Mouse (Mus musculus) embryonic facial prominence, embryonic 12.5 days (tissue): Measurements from ENCODE around the gene Taar7b. TPM values are rescaled to one million over a fixed set of nuclear protein-coding genes. Genes with fewer than 3 reads are reported as not detected.

ENCODE experiments used
- ATAC-seq: fragments of 200-750 bp; cut with Nextera tagmentation; 2 replicates; pipeline ENCODE4 v1.8.0; 2017; ENCODE audit not compliant: insufficient number of reproducible peaks, insufficient read depth, low FRiP score, low TSS enrichment
- H3K27ac ChIP-seq: fragments of 300-500 bp; sonication (generic); 2 replicates; pipeline ENCODE4 v1.5.1; 2016; ENCODE audit warnings: mild to moderate bottlenecking
- H3K27me3 ChIP-seq: fragments of 300-500 bp; sonication (generic); 2 replicates; pipeline ENCODE4 v1.6.1; 2016; ENCODE audit warnings: mild to moderate bottlenecking, moderate library complexity
- H3K36me3 ChIP-seq: fragments of 300-500 bp; sonication (generic); 2 replicates; pipeline ENCODE4 v1.6.1; 2016; ENCODE audit warnings: mild to moderate bottlenecking
- H3K4me1 ChIP-seq: fragments of 300-500 bp; sonication (generic); 2 replicates; pipeline ENCODE4 v1.6.1; 2016
- H3K4me2 ChIP-seq: fragments of 300-500 bp; sonication (generic); replicated peaks from 2 replicates; pipeline ENCODE4 v1.6.1; 2016; ENCODE audit warnings: mild to moderate bottlenecking, moderate library complexity
- H3K4me3 ChIP-seq: fragments of 300-500 bp; sonication (generic); 2 replicates; pipeline ENCODE4 v1.5.1; 2016; ENCODE audit warnings: mild to moderate bottlenecking
- H3K9ac ChIP-seq: fragments of 300-500 bp; sonication (generic); 2 replicates; pipeline ENCODE4 v1.6.1; 2016; ENCODE audit warnings: mild to moderate bottlenecking, moderate library complexity
- H3K9me3 ChIP-seq: fragments of 300-500 bp; sonication (generic); 2 replicates; pipeline ENCODE4 v1.6.1; 2016; ENCODE audit warnings: mild to moderate bottlenecking, moderate library complexity
- WGBS: fragments of 180-500 bp; shearing (Covaris S2); methylation state at CpG from one replicate; pipeline ENCODE4 v1.1.7; 2016; 5-methylcytosine and 5-hydroxymethylcytosine counted together
- polyA plus RNA-seq: library from polyadenylated mRNA; unstranded; fragments of >200 nt; fragmentation: Nextera tagmentation; extraction: Ambion mirVana; gene quantifications from 2 replicates; pipeline ENCODE4 v1.2.1, GENCODE M21; 2016

Gene Taar7b
- polyA plus RNA-seq, 1 experiment from 2014 or later = not detected

DNA sequence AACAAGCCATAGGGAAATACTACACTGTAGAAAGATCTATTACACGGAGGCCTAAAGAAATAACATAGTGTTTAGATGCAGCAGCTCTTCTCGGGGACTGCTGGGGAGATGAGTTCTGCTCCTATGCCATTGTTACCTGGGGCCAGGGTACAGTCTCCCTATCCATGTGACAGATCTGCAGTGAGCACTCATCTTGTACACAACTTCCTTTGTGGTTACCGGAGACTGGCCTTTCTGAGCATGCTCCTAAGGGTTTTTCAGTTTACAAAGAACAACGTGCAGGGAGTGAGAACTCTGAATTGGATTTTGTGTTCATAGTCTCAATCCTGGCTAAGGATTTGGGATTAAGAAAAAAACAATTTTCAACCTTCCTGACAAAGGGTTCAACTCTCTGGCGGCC, 13.3 kb upstream of the Taar7b start:
- no peak overlapping the region for H3K9ac ChIP-seq
- no peak overlapping the region for H3K4me2 ChIP-seq
- H3K27ac ChIP-seq = no peak overlapping the region
- 75% methylated on average over 5 of the region's 5 CpGs for WGBS
- no peak for ATAC-seq
- no peaks in the 10 kb centered on the region for H3K4me1 ChIP-seq
- H3K36me3 ChIP-seq = no peaks in the 10 kb centered on the region
- no peak overlapping the region for H3K4me3 ChIP-seq
- no peaks in the 10 kb centered on the region for H3K9me3 ChIP-seq
- no peaks in the 10 kb centered on the region for H3K27me3 ChIP-seq

DNA sequence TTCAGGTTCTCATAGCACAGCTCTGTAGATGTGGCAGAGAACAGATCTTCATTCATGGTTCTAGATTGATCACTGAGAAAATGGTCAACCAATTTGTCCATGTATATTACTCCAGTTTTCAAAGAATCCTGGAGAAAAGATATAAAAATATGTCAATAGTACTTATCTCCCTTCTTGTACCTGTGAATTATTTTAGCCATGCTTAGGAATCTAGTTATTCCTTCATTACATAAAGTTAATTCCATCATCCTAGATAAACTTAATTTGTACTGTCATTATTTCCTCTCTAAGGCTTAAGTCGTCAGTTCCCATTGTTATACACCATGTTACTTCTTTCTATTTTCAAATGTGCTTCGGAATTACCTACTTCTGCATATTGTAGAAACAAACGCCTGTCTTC, 6.4 kb upstream of the Taar7b start, which contains the start of gene Taar7a:
Gene Taar7a, minus strand, starts transcription at position 101 of the 400 bp plus-strand sequence.
- no peak within 1 kb of the TSS for H3K27ac ChIP-seq
- H3K4me2 ChIP-seq = no peak within 1 kb of the TSS
- H3K36me3 ChIP-seq = no peaks in the 10 kb centered on the region
- H3K9me3 ChIP-seq = no peaks in the 10 kb centered on the region
- no peaks in the 10 kb centered on the region for H3K4me1 ChIP-seq
- no peak within 1 kb of the TSS for H3K9ac ChIP-seq
- H3K27me3 ChIP-seq = no peaks in the 10 kb centered on the region
- no peak within 1 kb of the TSS for H3K4me3 ChIP-seq
- no peak for ATAC-seq
- 90% methylated on average over 3 of the region's 3 CpGs for WGBS

DNA sequence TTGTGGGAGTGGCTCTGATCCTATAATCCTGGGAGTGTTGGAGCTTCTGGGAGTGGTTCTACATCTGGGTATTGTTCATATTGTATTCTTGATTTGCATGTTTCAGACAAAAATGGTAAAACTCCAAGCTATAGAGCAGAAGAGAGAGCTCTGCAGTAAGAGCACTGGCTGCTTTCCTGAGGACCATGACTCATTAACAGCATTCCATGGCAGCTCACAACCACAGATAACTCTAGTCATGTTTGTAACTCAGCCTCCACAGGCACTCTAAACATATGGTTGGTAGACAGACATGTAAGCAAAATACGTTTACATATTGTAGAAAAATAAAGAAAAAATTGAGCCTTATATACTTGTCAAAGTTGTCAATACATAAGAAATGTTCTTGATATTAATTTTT, 6.7 kb downstream of the Taar7b start:
- H3K4me1 ChIP-seq = no peaks in the 10 kb centered on the region
- no peak overlapping the region for H3K27ac ChIP-seq
- H3K27me3 ChIP-seq = no peaks in the 10 kb centered on the region
- H3K9ac ChIP-seq = no peak overlapping the region
- no peaks in the 10 kb centered on the region for H3K36me3 ChIP-seq
- H3K9me3 ChIP-seq = no peaks in the 10 kb centered on the region
- ATAC-seq = no peak
- WGBS = 68% methylated on average over 1 of the region's 1 CpGs
- no peak overlapping the region for H3K4me2 ChIP-seq
- no peak overlapping the region for H3K4me3 ChIP-seq

DNA sequence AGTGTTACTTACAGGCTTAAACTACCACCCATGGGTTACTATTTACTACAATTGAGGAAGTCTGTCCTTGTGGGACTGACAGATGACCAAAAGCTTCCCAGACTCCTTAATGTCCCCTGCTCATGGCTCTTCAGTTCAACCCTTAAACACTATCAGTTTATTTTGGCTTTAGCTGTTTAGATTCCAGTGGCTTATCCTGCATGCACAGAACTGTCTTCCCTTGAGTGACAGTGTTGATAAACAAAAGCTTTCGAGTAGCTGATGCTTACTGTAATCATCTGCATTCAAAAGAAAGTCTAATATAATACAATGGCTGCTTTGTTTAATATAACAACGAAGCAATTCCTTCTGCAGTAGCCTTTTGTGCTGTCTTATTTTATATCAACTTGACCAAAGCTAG, 7.3 kb downstream of the Taar7b start:
- Histone ChIP-seq H3K27ac (no peak overlapping the region), H3K27me3 (no peaks in the 10 kb centered on the region), H3K9me3 (no peaks in the 10 kb centered on the region), H3K4me2 (no peak overlapping the region), H3K4me1 (no peaks in the 10 kb centered on the region), H3K36me3 (no peaks in the 10 kb centered on the region), H3K9ac (no peak overlapping the region), H3K4me3 (no peak overlapping the region)
- no peak for ATAC-seq
- 48% methylated on average over 2 of the region's 2 CpGs for WGBS

DNA sequence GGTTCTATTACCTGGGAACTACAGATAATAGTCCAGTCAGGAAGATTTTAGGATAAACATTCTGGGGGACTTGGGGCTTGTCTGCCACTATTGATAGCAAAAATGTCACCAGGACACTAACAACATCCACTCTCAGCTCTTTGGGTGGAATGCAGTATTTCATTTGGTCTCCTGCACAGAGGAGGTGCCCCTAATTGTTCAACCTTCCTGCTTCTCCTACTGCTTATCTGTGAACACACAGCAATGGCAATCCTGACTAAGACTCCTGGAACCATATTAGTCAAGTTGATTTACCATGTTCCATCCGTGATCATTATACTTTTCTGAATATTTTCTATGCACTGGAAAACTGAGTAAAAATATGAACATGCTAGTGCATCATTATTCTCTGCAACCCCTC, 8.4 kb downstream of the Taar7b start:
- Histone ChIP-seq H3K4me1 (no peaks in the 10 kb centered on the region), H3K4me2 (no peak overlapping the region), H3K4me3 (no peak overlapping the region), H3K27ac (no peak overlapping the region), H3K36me3 (no peaks in the 10 kb centered on the region), H3K9me3 (no peaks in the 10 kb centered on the region), H3K9ac (no peak overlapping the region), H3K27me3 (no peaks in the 10 kb centered on the region)
- ATAC-seq = no peak
- 84% methylated on average over 1 of the region's 1 CpGs for WGBS

DNA sequence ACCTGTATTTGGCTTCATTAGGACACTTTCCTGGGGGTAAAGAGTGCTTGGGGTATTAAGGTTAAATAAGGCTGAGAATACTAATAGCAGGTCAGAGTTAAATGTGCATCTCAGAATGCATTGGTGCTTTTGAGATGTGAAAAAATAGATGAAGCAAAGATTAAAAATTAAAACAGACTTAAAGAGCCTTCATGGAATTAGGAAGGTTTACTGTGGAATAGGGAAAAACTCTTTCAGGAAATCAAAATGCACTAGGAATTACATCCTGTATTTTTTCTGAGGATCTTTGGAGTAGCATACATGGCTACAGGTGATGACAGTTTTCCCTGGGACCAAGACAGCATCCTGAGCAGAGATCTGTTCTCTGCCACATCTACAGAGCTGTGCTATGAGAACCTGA, 27.2 kb downstream of the Taar7b start, which contains the start of gene Taar7d:
Gene Taar7d, plus strand, starts transcription at position 301 of the 400 bp plus-strand sequence.
- no peak within 1 kb of the TSS for H3K4me3 ChIP-seq
- no peaks in the 10 kb centered on the region for H3K4me1 ChIP-seq
- no peaks in the 10 kb centered on the region for H3K36me3 ChIP-seq
- H3K27me3 ChIP-seq = no peaks in the 10 kb centered on the region
- no peak within 1 kb of the TSS for H3K9ac ChIP-seq
- no peak within 1 kb of the TSS for H3K4me2 ChIP-seq
- no peaks in the 10 kb centered on the region for H3K9me3 ChIP-seq
- no peak within 1 kb of the TSS for H3K27ac ChIP-seq
- ATAC-seq = no peak

DNA sequence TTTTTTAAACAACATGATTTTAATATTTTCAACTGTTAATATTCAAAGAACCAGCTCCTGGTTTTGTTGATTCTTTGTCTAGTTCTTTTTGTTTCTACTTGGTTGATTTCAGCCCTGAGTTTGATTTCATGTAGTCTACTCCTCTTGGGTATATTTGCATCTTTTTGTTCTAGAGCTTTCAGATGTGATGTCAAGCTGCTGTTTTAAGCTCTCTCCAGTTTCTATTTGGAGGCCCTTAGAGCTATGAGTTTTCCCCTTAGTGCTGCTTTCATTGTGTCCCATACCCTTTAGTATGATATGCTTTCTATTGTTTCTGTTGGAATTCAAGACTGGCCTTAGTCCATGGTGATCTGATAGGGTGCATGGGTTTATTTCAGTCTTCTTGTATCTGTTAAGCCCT, 31.6 kb downstream of the Taar7b start:
- no peak overlapping the region for H3K4me2 ChIP-seq
- H3K27ac ChIP-seq = no peak overlapping the region

DNA sequence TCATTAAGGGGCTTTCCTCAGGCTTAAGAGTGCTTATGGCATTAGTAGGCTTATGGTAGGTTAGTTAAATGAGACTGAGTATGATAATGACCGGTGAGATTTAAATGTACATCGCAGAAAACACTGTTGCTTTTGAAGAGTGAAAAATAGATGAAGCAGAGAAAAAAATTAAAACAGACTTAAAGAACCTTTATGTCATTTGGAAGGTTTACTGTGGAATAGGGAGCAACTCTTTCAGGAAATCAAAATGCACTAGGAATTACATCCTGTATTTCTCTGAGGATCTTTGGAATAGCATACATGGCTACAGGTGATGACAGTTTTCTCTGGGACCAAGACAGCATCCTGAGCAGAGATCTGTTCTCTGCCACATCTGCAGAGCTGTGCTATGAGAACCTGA, 37.6 kb downstream of the Taar7b start, which contains the start of gene Taar7e:
Gene Taar7e, plus strand, starts transcription at position 301 of the 400 bp plus-strand sequence.
- H3K27me3 ChIP-seq = no peaks in the 10 kb centered on the region
- H3K4me1 ChIP-seq = no peaks in the 10 kb centered on the region
- H3K9me3 ChIP-seq = no peaks in the 10 kb centered on the region
- H3K9ac ChIP-seq = no peak within 1 kb of the TSS
- H3K27ac ChIP-seq = no peak within 1 kb of the TSS
- no peak within 1 kb of the TSS for H3K4me3 ChIP-seq
- no peak within 1 kb of the TSS for H3K4me2 ChIP-seq
- no peaks in the 10 kb centered on the region for H3K36me3 ChIP-seq
- no peak for ATAC-seq
- whole genome bisulfite sequencing = 85% methylated on average over 2 of the region's 2 CpGs

More for the DNA sequence above, 31.6 kb downstream of the Taar7b start:
- no peaks in the 10 kb centered on the region for H3K36me3 ChIP-seq
- H3K27me3 ChIP-seq = no peaks in the 10 kb centered on the region
- ATAC-seq = no peak
- no peaks in the 10 kb centered on the region for H3K4me1 ChIP-seq
- no peaks in the 10 kb centered on the region for H3K9me3 ChIP-seq
- H3K4me3 ChIP-seq = no peak overlapping the region
- no peak overlapping the region for H3K9ac ChIP-seq

DNA sequence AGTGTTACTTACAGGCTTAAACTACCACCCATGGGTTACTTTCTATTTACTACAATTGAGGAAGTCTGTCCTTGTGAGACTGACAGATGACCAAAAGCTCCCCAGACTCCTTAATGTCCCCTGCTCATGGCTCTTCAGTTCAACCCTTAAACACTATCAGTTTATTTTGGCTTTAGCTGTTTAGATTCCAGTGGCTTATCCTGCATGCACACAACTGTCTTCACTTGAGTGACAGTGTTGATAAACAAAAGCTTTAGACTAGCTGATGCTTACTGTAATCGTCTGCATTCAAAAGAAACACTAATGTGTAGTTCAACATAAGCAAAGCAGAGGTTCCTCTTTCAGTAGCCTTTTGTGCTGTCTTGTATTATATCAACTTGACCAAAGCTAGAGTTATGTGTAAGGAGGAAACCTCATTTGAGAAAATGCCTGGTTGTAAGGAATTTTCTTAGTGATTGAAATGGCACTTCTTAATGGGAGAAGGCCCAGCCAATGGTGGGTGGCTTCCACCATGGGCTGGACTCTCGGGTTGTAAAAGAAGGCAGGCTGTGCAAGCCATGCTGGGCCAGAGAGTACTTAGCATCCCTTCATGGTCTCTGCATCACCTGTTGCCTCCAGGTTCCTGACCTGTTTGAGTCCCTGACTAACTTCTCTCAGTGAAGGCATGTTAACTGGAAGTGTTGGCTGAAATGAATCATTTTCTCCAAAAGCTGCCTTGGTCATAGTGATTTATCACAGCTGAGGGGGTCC, 40.6 kb downstream of the Taar7b start:
- ATAC-seq = no peak
- Histone ChIP-seq H3K4me2 (no peak overlapping the region), H3K36me3 (no peaks in the 10 kb centered on the region), H3K9me3 (no peaks in the 10 kb centered on the region), H3K4me1 (no peaks in the 10 kb centered on the region), H3K27ac (no peak overlapping the region), H3K4me3 (no peak overlapping the region), H3K9ac (no peak overlapping the region), H3K27me3 (no peaks in the 10 kb centered on the region)
- WGBS = 61% methylated on average over 2 of the region's 2 CpGs

DNA sequence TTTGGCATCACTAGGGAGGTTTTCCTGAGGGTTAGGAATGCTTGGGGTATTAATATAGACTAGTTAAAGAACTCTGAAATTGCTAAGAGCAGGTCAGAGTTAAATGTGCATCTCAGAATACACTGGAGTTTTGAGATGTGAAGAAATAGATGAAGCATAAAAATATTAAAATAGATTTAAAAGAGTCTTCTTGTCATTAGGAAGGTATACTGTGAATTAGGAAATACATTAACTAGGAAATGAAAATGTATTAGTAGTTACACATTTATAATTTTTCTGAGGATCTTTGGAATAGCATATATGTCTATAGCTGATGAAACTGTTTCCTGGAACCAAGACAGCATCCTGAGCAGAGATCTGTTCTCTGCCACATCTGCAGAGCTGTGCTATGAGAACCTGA, 49.5 kb downstream of the Taar7b start, which contains the start of gene Taar7f:
Gene Taar7f, plus strand, starts transcription at position 301 of the 400 bp plus-strand sequence.
- Histone ChIP-seq H3K9me3 (no peaks in the 10 kb centered on the region), H3K27me3 (no peaks in the 10 kb centered on the region), H3K27ac (no peak within 1 kb of the TSS), H3K36me3 (no peaks in the 10 kb centered on the region), H3K4me2 (no peak within 1 kb of the TSS), H3K9ac (no peak within 1 kb of the TSS), H3K4me3 (no peak within 1 kb of the TSS), H3K4me1 (no peaks in the 10 kb centered on the region)
- no peak for ATAC-seq
